Mouse (Mus musculus): Measurements from ENCODE around the gene Dxo.

Gene Dxo

GRCm38 (mm10) chr17:34881683-34882310, 45.0 kb downstream of the Dxo start, which contains the start of gene Gm20547:
Gene Gm20547, minus strand, starts transcription at chr17:34882042.
- no peak for DNase-seq

GRCm38 (mm10) chr17:34883332-34883731, 46.5 kb downstream of the Dxo start:
- DNase-seq: no peak

DNA sequence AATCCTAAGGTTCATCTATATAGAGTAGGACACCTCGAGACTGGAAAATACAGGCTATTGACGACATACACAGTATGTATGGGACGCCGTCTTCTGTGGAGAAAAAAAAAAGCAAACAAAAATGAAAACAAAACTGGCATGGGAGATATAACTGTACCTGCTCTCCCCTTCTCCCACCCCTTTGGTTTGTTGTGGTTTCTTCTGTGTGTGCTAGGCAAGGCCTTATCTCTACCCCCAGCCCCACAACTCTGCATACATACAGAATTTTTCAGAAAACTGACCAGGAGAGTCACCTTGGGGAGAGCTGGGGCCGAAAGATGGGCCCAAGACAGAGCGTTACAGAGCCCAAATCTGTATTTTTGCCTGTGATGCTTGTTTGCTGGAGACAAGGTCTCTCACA, 47.9 kb downstream of the Dxo start:
- DNase-seq: no peak

- no peak for DNase-seq
Observed at GRCm38 (mm10) chr17:34885615-34886014, 48.8 kb downstream of the Dxo start.

DNA sequence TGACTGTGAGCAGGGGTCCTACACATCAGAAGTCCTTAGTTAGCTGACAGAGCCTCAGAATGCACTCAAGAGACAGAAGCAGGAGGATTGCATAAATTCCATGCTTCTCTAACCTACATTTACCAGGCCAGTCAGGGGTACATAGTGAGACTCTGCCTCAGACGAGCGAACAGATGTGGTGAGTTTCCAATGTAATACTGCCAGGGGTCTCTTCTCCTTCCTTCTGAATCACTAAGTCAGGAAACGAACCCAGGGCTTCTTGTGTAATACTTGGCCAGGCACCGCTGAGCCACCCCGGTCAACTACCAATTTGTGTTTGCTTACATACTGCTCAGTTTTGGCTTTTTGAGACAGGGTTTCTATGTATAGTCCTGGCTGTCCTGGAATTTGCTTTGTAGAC, 51.1 kb downstream of the Dxo start:
- no peak for DNase-seq

Data from cerebellum, adult 9-10 months (tissue).